Mouse (Mus musculus): Measurements from ENCODE around the gene Gm9964.

- TF ChIP-seq CTCF (IDR thresholded peaks at IDR 0.05; ENCODE audit: low read depth, low read length), result no peak
- TF ChIP-seq POLR2A (IDR thresholded peaks at IDR 0.05; ENCODE audit: extremely low read depth, insufficient read depth, low read length), result no peak
These were observed 5.1 kb downstream of the Gm9964 start for GRCm38 (mm10) chr11:79291651-79292050.

Data from liver, adult 2 months (tissue).